Comparison of ENCODE assay signal across 8 mouse cellular contexts in genomic region chr3:146851966-146852891, GRCm38 (mm10). TPM values are rescaled to one million over a fixed set of nuclear protein-coding genes. Genes with fewer than 3 reads are reported as not detected.
DNase-seq lines count a peak whose midpoint lies in the region.

Gene Ttll7, plus strand, starts transcription at chr3:146852367.

- peak; percentile 84 for DNase-seq in adrenal gland, postnatal 25 days
- peak; percentile 67 for DNase-seq in embryo, embryonic 11.5 days (ENCODE audit: low read depth, low spot score)
- DNase-seq in gastrocnemius, postnatal 14 days: peak; percentile 84
- DNase-seq in hindlimb bud, embryonic 11.5 days (ENCODE audit: extremely low spot score, low read depth, low spot score): peak; percentile 69
- peak; percentile 88 to 89 for DNase-seq in left cerebral cortex, adult 18-20 months (ENCODE audit: low spot score in 2 of 2)
- peak; percentile 84 for DNase-seq in lung, postnatal 25 days (ENCODE audit: low spot score)
- DNase-seq in right cerebral cortex, adult 18-20 months: peak; percentile 90
- DNase-seq in T-cell, adult 2 months (ENCODE audit: low spot score): no peak

- intact Hi-C loops in gastrocnemius, postnatal 14 days (cut with DNase I; ENCODE audit: low total_unique reads): no loop called here

RNA-seq across cellular contexts. Expression of gene Ttll7, which starts in this region (rescaled TPM):
- total RNA-seq in adrenal gland, postnatal 25 days (2021): 7.0 and 7.6 TPM in 2 replicates
- total RNA-seq in gastrocnemius, postnatal 14 days (2021): 10 to 100 TPM; 21.2 to 24.9 TPM
- total RNA-seq in left cerebral cortex, adult 18-20 months (2021): 100 to 1,000 TPM; 170 to 178 TPM

Comparison
In these comparisons a context has a peak if more than half of its experiments do, and no peak if none do; other contexts are left out.
1. RNA of gene Ttll7 (total RNA-seq): 170 to 178 TPM in left cerebral cortex, adult 18-20 months; 21.2 to 24.9 TPM in gastrocnemius, postnatal 14 days and 7.0 to 7.6 TPM in adrenal gland, postnatal 25 days; every median in the first group is over 4 times any median in the second.